Mouse (Mus musculus) hindbrain, embryonic 12.5 days (tissue): ENCODE data around the gene Gm21680. TPM values are rescaled to one million over a fixed set of nuclear protein-coding genes. Genes with fewer than 3 reads are reported as not detected.
"Not testable (repeated sequence)": the region's sequence is repeated elsewhere in the genome, so short reads cannot be mapped to it uniquely, and the experiment has no call there.

Experiments
- ATAC-seq: fragments of 200-750 bp; cut with Nextera tagmentation; 2 replicates; pipeline ENCODE4 v1.8.0; 2017; ENCODE audit warnings: moderate TSS enrichment; ENCODE audit not compliant: low FRiP score
- H3K27ac ChIP-seq: fragments of 300-500 bp; sonication (generic); 2 replicates; pipeline ENCODE4 v1.5.1; 2016; ENCODE audit warnings: mild to moderate bottlenecking
- H3K27me3 ChIP-seq: fragments of 300-500 bp; sonication (generic); 2 replicates; pipeline ENCODE4 v1.6.1; 2016; ENCODE audit warnings: mild to moderate bottlenecking
- H3K36me3 ChIP-seq: fragments of 300-500 bp; sonication (generic); 2 replicates; pipeline ENCODE4 v1.6.1; 2016; ENCODE audit warnings: mild to moderate bottlenecking
- H3K4me1 ChIP-seq: fragments of 300-500 bp; sonication (generic); 2 replicates; pipeline ENCODE4 v1.6.1; 2016
- H3K4me2 ChIP-seq: fragments of 300-500 bp; sonication (generic); replicated peaks from 2 replicates; pipeline ENCODE4 v1.6.1; 2016; ENCODE audit warnings: mild to moderate bottlenecking
- H3K4me3 ChIP-seq: fragments of 300-500 bp; sonication (generic); 2 replicates; pipeline ENCODE4 v1.5.1; 2016; ENCODE audit warnings: mild to moderate bottlenecking
- H3K9ac ChIP-seq: fragments of 300-500 bp; sonication (generic); 2 replicates; pipeline ENCODE4 v1.6.1; 2016; ENCODE audit warnings: mild to moderate bottlenecking, moderate library complexity
- H3K9me3 ChIP-seq: fragments of 300-500 bp; sonication (generic); replicated peaks from 2 replicates; pipeline ENCODE4 v1.6.1; 2016; ENCODE audit warnings: mild to moderate bottlenecking
- WGBS: fragments of 180-500 bp; shearing (Covaris S2); methylation state at CpG from one replicate; pipeline ENCODE4 v1.1.7; 2016; 5-methylcytosine and 5-hydroxymethylcytosine counted together
- polyA plus RNA-seq: library from polyadenylated mRNA; unstranded; fragments of >200 nt; fragmentation: Nextera tagmentation; extraction: Ambion mirVana; gene quantifications from 2 replicates; pipeline ENCODE4 v1.2.1, GENCODE M21; 2016

Gene Gm21680
- polyA plus RNA-seq, result 0.08 TPM in 1 of 2 replicates, not detected in the other

GRCm38 (mm10) chr5:25972563-25972962 is at the start of gene Gm21680:
TSS of gene Gm21680 (minus strand) at chr5:25972663.
- H3K36me3 ChIP-seq, H3K4me3 ChIP-seq, ATAC-seq, H3K27me3 ChIP-seq, H3K4me2 ChIP-seq, H3K27ac ChIP-seq, H3K9ac ChIP-seq, H3K4me1 ChIP-seq, H3K9me3 ChIP-seq: not testable (repeated sequence)
- no CpG with 5 or more reads among the region's 2 CpGs for WGBS

GRCm38 (mm10) chr5:26007697-26008096 is 35.2 kb upstream of the Gm21680 start:
- H3K27me3 ChIP-seq, H3K4me1 ChIP-seq, H3K27ac ChIP-seq, H3K4me3 ChIP-seq, H3K9me3 ChIP-seq, H3K36me3 ChIP-seq, H3K9ac ChIP-seq: not testable (repeated sequence)
- 68% methylated on average over 7 of the region's 7 CpGs for WGBS
- H3K4me2 ChIP-seq, result peak overlapping the region; percentile 50; the same call in 1 of the 2 replicates
- ATAC-seq, result peak; percentile 8; the same call in 1 of the 2 replicates

GRCm38 (mm10) chr5:26006937-26007695 is 34.7 kb upstream of the Gm21680 start:
- ATAC-seq, result peak; percentile 92

GRCm38 (mm10) chr5:26004698-26005097 is 32.2 kb upstream of the Gm21680 start, which contains the start of gene Gm1979:
TSS of gene Gm1979 (minus strand) at chr5:26004798.
- not testable (repeated sequence) for H3K4me1 ChIP-seq, H3K27me3 ChIP-seq, H3K9me3 ChIP-seq, H3K4me2 ChIP-seq, ATAC-seq, H3K36me3 ChIP-seq, H3K4me3 ChIP-seq, H3K27ac ChIP-seq, H3K9ac ChIP-seq
- 78% methylated on average over 1 of the region's 2 CpGs for WGBS

More at GRCm38 (mm10) chr5:26006937-26007695, 34.7 kb upstream of the Gm21680 start:
- not testable (repeated sequence) for H3K9me3 ChIP-seq, H3K27ac ChIP-seq, H3K4me1 ChIP-seq, H3K36me3 ChIP-seq, H3K27me3 ChIP-seq
- Histone ChIP-seq H3K4me2 (peak overlapping the region; percentile 50), H3K4me3 (peak overlapping the region; percentile 25), H3K9ac (0 out of 2 replicates have a peak overlapping the region, but pooled peaks have one; percentile 0)
- WGBS, result 21% methylated on average over 44 of the region's 45 CpGs

GRCm38 (mm10) chr5:25988550-25988949 is 16.1 kb upstream of the Gm21680 start, which contains the start of gene Gm21698:
TSS of gene Gm21698 (minus strand) at chr5:25988650.
- not testable (repeated sequence) for H3K36me3 ChIP-seq, H3K9me3 ChIP-seq, H3K27me3 ChIP-seq, ATAC-seq, H3K9ac ChIP-seq, H3K4me2 ChIP-seq, H3K4me1 ChIP-seq, H3K4me3 ChIP-seq, H3K27ac ChIP-seq
- WGBS, result no CpG with 5 or more reads among the region's 3 CpGs

- Histone ChIP-seq H3K4me2 (peak overlapping the region; percentile 31), H3K4me3 (peak overlapping the region; percentile 14; the same call in 1 of the 2 replicates)
- WGBS, result 66% methylated on average over 17 of the region's 17 CpGs
- not testable (repeated sequence) for ATAC-seq, H3K9me3 ChIP-seq, H3K27ac ChIP-seq, H3K27me3 ChIP-seq, H3K36me3 ChIP-seq, H3K9ac ChIP-seq, H3K4me1 ChIP-seq
Measured at GRCm38 (mm10) chr5:25957050-25957449, 15.4 kb downstream of the Gm21680 start.

GRCm38 (mm10) chr5:25956611-25957010 is 15.9 kb downstream of the Gm21680 start:
- not testable (repeated sequence) for H3K9ac ChIP-seq, H3K4me1 ChIP-seq, H3K27ac ChIP-seq, H3K36me3 ChIP-seq, H3K27me3 ChIP-seq, H3K9me3 ChIP-seq
- peak; percentile 40; the same call in 1 of the 2 replicates for ATAC-seq
- Histone ChIP-seq H3K4me2 (peak overlapping the region; percentile 31), H3K4me3 (peak overlapping the region; percentile 14)
- WGBS, result 36% methylated on average over 32 of the region's 32 CpGs

- 75% methylated on average over 2 of the region's 2 CpGs for WGBS
- H3K27ac ChIP-seq, H3K36me3 ChIP-seq, H3K4me3 ChIP-seq, H3K4me1 ChIP-seq, ATAC-seq, H3K9me3 ChIP-seq, H3K4me2 ChIP-seq, H3K27me3 ChIP-seq, H3K9ac ChIP-seq: not testable (repeated sequence)
Measured at GRCm38 (mm10) chr5:25954317-25954716, 18.1 kb downstream of the Gm21680 start, which contains the start of gene Gm21671. TSS of gene Gm21671 (minus strand) at chr5:25954417.

GRCm38 (mm10) chr5:25945391-25945790 is 27.1 kb downstream of the Gm21680 start:
- H3K9ac ChIP-seq, H3K9me3 ChIP-seq, H3K36me3 ChIP-seq, H3K4me3 ChIP-seq, H3K27me3 ChIP-seq, ATAC-seq, H3K27ac ChIP-seq, H3K4me2 ChIP-seq, H3K4me1 ChIP-seq: not testable (repeated sequence)
- WGBS, result 81% methylated on average over 2 of the region's 2 CpGs

GRCm38 (mm10) chr5:25942281-25942680 is 30.2 kb downstream of the Gm21680 start, which contains the start of gene Gm21663:
TSS of gene Gm21663 (minus strand) at chr5:25942381.
- H3K4me3 ChIP-seq, H3K27ac ChIP-seq, H3K27me3 ChIP-seq, H3K4me2 ChIP-seq, H3K9ac ChIP-seq, ATAC-seq, H3K36me3 ChIP-seq, H3K9me3 ChIP-seq, H3K4me1 ChIP-seq: not testable (repeated sequence)
- 54% methylated on average over 2 of the region's 2 CpGs for WGBS
